Mouse (Mus musculus): Measurements from ENCODE around the gene B4galt1.

The B4galt1 gene

GRCm38 (mm10) chr4:40872129-40872528 is 18.3 kb upstream of the B4galt1 start:
- no peak for DNase-seq (ENCODE audit: low spot score in 2 of 2)

GRCm38 (mm10) chr4:40870206-40870605 is 16.4 kb upstream of the B4galt1 start:
- DNase-seq (ENCODE audit: low spot score in 2 of 2), result no peak

GRCm38 (mm10) chr4:40868554-40869232 is 14.9 kb upstream of the B4galt1 start:
- DNase-seq (ENCODE audit: low spot score in 2 of 2), result peak; percentile 40 to 60

GRCm38 (mm10) chr4:40864361-40864760 is 10.6 kb upstream of the B4galt1 start:
- no peak for DNase-seq (ENCODE audit: low spot score in 2 of 2)

GRCm38 (mm10) chr4:40863340-40863739 is 9.5 kb upstream of the B4galt1 start:
- DNase-seq (ENCODE audit: low spot score in 2 of 2), result no peak

- DNase-seq (ENCODE audit: low spot score in 2 of 2), result no peak
Measured at GRCm38 (mm10) chr4:40861131-40861530, 7.3 kb upstream of the B4galt1 start.

- no peak for DNase-seq (ENCODE audit: low spot score in 2 of 2)
Measured at GRCm38 (mm10) chr4:40857824-40858346, 4.1 kb upstream of the B4galt1 start.

GRCm38 (mm10) chr4:40856571-40856970 is 2.8 kb upstream of the B4galt1 start:
- no peak for DNase-seq (ENCODE audit: low spot score in 2 of 2)

- no peak for DNase-seq (ENCODE audit: low spot score in 2 of 2)
Measured at GRCm38 (mm10) chr4:40854387-40854933, 655 bp upstream of the B4galt1 start.

- DNase-seq (ENCODE audit: low spot score in 2 of 2), result no peak
Measured at GRCm38 (mm10) chr4:40852861-40853564, 792 bp downstream of the B4galt1 start.

GRCm38 (mm10) chr4:40852249-40852781 is 1.5 kb downstream of the B4galt1 start:
- DNase-seq (ENCODE audit: low spot score in 2 of 2), result no peak

GRCm38 (mm10) chr4:40851763-40852248 is 2.0 kb downstream of the B4galt1 start:
- DNase-seq (ENCODE audit: low spot score in 2 of 2), result no peak

DNA sequence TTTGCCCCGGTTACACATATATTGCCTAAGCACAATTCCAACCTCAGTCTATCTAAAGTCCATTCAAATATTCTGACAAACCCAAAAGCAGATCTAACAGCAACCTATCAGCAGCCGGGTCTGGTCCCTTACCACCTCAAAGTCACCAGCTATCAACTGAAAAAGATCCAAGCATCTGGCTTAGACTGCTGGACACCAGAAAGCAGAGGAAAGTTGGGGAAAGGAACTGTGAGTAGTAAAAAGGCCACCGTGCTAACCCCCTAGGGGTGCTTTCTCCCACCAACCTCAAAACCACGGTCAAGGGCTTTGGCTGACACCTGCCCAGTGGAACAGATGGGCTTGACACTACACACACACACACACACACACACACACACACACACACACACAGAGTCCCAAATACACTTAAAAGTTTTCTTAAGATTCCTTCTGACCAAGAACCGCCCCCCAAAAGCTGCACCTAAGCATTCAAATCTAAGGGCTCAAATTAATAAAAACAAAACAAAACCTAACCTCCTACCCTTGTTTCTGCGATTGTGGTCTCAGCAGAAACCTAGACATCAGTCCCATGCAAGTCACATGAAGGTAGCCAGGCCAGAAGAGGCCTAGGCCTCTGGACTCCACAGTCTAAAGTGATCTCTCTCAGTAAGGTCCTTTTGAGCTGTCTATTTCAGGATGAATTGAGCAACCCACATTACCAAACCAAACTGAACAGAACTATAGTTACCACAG is 2.6 kb downstream of the B4galt1 start:
- no peak for DNase-seq (ENCODE audit: low spot score in 2 of 2)

GRCm38 (mm10) chr4:40850582-40850981 is 3.2 kb downstream of the B4galt1 start:
- DNase-seq (ENCODE audit: low spot score in 2 of 2), result no peak

- DNase-seq (ENCODE audit: low spot score in 2 of 2), result no peak
Measured at GRCm38 (mm10) chr4:40849518-40849917, 4.3 kb downstream of the B4galt1 start.

GRCm38 (mm10) chr4:40848246-40848645 is 5.6 kb downstream of the B4galt1 start:
- DNase-seq (ENCODE audit: low spot score in 2 of 2), result no peak

DNA sequence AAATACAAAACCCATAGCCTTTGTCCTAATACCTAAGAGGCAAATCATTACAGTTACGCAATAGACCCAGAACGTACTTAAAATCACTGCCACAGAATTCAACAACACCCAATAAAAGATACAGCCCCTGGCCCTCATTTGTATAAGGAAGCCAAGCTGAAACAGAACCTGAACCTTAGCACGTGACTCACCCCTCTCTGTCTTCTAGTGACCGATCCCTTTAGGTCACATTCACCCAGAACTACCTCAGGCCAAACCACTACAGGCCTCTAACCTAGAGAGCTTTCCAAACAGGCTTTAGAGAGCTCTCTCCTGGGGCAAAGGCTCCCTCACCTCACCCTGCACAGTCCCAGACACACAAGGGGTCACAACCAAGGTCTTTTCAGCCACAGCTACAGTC is 6.6 kb downstream of the B4galt1 start:
- DNase-seq (ENCODE audit: low spot score in 2 of 2), result no peak

DNA sequence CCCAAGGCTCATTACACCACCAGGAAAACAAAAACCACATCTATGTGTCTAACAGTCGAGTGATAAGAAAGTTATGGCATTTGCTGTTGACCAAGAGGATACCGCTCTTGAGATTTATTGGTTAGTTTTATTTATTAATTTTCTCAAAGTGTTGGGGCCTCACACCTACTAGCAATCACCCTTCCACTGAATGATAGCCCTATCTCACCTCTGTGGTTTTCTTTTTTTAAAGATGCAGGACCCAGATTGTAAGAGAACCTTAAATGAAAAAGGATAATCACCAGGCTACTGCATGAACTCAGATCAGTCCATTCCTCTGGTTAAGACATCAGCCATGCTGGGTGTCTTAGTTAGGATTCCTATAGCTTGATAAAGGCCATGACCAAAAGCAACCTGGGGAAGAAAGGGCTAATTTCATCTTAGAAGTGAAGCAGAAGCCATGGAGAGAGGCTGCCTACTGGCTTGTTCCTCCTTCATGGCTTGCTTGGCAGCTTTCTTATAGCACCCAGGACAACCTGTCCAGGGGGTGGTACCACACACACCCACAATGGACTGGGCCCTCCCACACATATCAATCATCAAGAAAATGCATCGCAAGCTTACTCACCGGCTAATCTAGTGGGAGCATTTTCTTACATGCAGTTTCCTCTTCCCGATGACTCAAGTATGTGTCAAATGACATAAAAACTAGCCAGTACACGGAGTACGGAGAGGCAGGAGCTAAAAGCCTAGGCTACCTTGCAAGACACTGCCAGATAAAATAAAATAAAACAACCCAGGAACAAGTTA is 7.5 kb downstream of the B4galt1 start:
- DNase-seq (ENCODE audit: low spot score in 2 of 2), result no peak

GRCm38 (mm10) chr4:40844811-40845751 is 8.7 kb downstream of the B4galt1 start:
- no peak for DNase-seq (ENCODE audit: low spot score in 2 of 2)

- no peak for DNase-seq (ENCODE audit: low spot score in 2 of 2)
Measured at GRCm38 (mm10) chr4:40844251-40844721, 9.5 kb downstream of the B4galt1 start.

Data from right cerebral cortex, postnatal 36 days (tissue).